Mouse (Mus musculus) bone marrow, adult 2 months (tissue): Measurements from ENCODE around the gene H2-Q4. TPM values are rescaled to one million over a fixed set of nuclear protein-coding genes. Genes with fewer than 3 reads are reported as not detected.
"Not testable (repeated sequence)": the region's sequence is repeated elsewhere in the genome, so short reads cannot be mapped to it uniquely, and the experiment has no call there.

Experiments used
- H3K27ac ChIP-seq: fragments of 200-500 bp; 2 replicates; pipeline ENCODE4 v1.5.1; 2012; ENCODE audit warnings: low read depth, mild to moderate bottlenecking, control low read depth, inconsistent platforms, low read length; ENCODE audit not compliant: control insufficient read depth, poor library complexity, insufficient read depth
- H3K4me1 ChIP-seq: fragments of 200-500 bp; 2 replicates; pipeline ENCODE4 v1.6.1; 2011; ENCODE audit warnings: low read length; ENCODE audit not compliant: control insufficient read depth, insufficient read depth
- H3K4me3 ChIP-seq: fragments of 200-500 bp; replicated peaks from 2 replicates; pipeline ENCODE3; 2011; ENCODE audit warnings: mild to moderate bottlenecking, low read depth, low read length, control low read depth; ENCODE audit not compliant: control insufficient read depth
- CTCF ChIP-seq: fragments of 200-500 bp; IDR thresholded peaks from 2 replicates; pipeline ENCODE4 v1.5.1; 2011; ENCODE audit warnings: low read length, control low read depth; ENCODE audit not compliant: control insufficient read depth, insufficient read depth
- POLR2A ChIP-seq: fragments of 200-500 bp; IDR thresholded peaks from 2 replicates; pipeline ENCODE4 v1.6.1; 2011; ENCODE audit warnings: low read depth, mild to moderate bottlenecking, control low read depth, low read length, borderline replicate concordance; ENCODE audit not compliant: control insufficient read depth
- WGBS: fragments of 180-500 bp; shearing (Covaris S2); methylation state at CpG from one replicate; pipeline ENCODE4 v1.1.7; 2018; 5-methylcytosine and 5-hydroxymethylcytosine counted together
- polyA plus RNA-seq: library from polyadenylated mRNA; stranded (reverse); fragments of >200 nt; gene quantifications from 2 replicates; pipeline ENCODE4 v1.2.4, GENCODE M21; 2011; ENCODE audit warnings: low replicate concordance; ENCODE audit not compliant: missing spikeins, insufficient read depth, insufficient read length

Gene H2-Q4
- polyA plus RNA-seq, 1 experiment, result 82.4 TPM

DNA sequence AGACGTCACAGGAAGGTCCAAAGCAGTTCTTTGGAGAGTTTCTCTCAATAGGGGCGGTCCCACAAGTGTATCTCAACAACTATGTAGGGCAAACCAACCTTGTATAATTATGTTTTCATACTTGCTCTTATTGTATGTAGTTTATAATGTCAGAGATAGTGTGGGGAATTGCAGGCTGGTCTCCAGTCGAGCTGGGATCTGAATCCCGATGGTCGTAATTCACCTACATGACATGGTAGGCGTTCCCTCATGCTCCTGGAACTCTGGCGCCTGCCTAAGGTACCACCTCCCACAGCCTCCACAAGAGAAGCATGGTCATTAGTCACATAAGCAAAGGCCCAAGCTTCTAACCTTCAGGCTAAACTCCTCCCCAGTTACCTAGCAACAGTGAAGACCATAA, 39.4 kb downstream of the H2-Q4 start:
- H3K4me1 ChIP-seq, result no peaks in the 10 kb centered on the region
- H3K27ac ChIP-seq, result no peak overlapping the region
- WGBS, result 75% methylated on average over 7 of the region's 7 CpGs

DNA sequence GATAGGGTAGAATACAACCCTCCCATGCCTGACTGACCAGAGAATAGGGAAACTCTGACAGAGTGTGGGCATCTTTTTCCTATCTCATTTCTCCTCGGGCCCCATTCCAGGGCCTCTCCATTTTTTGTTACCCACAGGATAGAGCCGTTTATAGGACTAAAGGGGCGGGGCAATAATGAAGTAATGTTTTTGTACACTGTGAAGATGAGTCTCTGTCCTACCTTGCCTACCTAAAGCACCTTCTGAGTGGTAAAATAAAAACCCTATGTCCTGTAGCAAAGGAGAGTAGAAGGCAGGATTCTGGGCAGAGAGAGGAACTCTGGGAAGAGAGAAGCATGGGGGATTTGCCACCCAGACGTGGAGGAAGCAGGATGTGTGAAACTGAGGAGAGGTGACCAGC, 40.1 kb downstream of the H2-Q4 start:
- WGBS, result 47% methylated on average over 4 of the region's 4 CpGs
- not testable (repeated sequence) for H3K4me1 ChIP-seq, H3K27ac ChIP-seq, H3K4me3 ChIP-seq

More for the DNA sequence above, 39.4 kb downstream of the H2-Q4 start:
- no peak for TF ChIP-seq CTCF
- no peak for TF ChIP-seq POLR2A
- no peak overlapping the region for H3K4me3 ChIP-seq

DNA sequence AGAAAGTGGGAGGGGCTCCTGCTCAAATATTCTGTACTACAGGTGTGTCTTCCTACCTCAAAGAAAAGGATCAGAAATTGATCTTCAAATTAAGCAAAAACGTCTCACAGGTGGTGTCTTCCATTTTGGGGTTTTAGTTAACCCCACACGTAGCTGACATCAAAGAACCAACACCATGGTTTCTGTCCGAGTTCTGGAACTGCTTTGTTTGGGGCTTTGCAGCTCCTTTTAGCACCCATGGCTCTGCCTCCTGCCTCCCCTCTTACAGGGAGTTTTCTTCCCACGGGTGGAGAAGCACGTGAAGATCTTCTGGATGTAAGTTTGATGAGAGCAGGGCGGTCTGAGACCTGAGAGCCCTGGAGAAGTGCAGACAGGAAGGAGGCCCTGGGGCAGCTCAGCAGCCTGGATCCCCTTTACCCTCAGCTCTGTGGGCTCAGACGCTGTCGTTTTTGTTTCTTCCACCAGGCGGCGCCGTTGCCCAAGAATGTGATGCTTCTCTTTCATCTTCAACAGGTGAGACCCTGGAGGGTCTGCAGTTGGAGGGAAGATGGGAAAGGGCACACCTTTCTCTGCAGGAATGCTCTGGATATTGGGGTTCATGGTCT, 40.9 kb downstream of the H2-Q4 start:
- 10% methylated on average over 11 of the region's 11 CpGs for WGBS
- H3K4me1 ChIP-seq, H3K27ac ChIP-seq, H3K4me3 ChIP-seq: not testable (repeated sequence)
- TF ChIP-seq CTCF, result peak; percentile 59

DNA sequence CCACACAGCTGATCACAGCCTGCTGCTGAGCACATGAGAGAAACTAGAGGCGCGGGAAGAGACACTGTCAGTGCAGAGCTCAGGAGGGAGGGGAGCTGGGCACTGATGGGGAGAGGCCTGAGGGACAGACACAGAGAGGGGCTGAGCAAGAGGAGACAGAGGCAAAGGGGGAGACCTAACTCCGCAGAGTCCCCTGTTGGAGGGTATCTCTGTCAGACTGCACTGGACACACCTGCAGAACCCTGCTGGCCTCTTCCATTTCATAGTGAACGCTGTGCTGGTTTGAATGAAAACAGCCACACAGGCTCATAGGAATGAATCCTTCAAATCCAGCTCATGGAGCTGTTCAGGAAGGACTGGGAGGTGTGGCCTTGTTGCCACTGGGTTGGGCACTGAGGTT, 41.9 kb downstream of the H2-Q4 start:
- not testable (repeated sequence) for H3K4me3 ChIP-seq, H3K27ac ChIP-seq, H3K4me1 ChIP-seq
- WGBS, result 83% methylated on average over 4 of the region's 4 CpGs

DNA sequence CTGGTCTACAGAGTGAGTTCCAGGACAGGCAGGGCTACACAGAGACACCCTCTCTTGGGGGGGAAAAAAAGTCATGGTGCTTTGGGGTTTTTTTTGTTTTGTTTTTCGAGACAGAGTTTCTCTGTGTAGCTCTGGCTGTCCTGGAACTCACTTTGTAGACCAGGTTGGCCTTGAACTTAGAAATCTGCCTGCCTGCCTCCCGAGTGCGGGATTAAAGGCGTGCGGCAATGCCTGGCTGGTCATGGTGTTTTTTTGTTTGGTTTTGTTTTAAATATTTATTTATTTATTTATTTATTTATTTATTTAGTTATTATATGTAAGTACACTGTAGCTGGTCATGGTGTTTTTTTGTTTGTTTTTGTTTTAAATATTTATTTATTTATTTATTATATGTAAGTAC, 42.9 kb downstream of the H2-Q4 start:
- not testable (repeated sequence) for H3K4me3 ChIP-seq, H3K4me1 ChIP-seq, H3K27ac ChIP-seq
- WGBS, result 85% methylated on average over 5 of the region's 5 CpGs

DNA sequence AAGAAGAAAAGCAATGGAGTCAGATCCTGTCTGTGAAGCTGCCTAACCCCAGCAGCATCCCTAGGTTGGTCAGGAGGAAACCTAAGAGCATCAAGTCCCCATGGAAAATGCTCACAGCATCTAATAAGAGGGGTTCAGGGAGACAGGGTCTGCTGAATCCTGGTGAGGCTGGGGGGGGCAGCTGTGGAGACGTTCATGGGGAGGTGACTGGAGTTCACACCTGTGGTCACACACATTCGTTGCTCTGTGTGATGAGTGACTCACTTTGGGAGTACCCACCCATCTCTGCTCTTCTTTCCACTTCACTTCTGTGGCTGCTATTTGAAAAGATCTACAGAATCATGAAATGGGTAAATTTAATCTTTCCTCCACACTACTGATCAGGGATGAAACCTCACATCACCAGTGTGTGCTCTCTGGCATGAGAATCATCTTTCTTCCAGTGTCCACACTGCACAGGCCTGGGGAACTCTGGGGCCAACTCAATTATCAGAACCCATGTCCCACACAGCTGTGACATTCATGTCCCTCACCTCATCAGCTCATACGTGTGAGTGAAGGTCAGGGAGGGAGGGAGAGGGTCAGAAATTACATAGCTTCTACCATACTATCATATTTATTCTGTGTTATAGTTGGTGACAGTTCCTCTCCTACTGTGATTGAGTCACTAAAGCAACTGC, 43.9 kb downstream of the H2-Q4 start:
- not testable (repeated sequence) for H3K27ac ChIP-seq, H3K4me3 ChIP-seq, H3K4me1 ChIP-seq
- 44% methylated on average over 3 of the region's 3 CpGs for WGBS

DNA sequence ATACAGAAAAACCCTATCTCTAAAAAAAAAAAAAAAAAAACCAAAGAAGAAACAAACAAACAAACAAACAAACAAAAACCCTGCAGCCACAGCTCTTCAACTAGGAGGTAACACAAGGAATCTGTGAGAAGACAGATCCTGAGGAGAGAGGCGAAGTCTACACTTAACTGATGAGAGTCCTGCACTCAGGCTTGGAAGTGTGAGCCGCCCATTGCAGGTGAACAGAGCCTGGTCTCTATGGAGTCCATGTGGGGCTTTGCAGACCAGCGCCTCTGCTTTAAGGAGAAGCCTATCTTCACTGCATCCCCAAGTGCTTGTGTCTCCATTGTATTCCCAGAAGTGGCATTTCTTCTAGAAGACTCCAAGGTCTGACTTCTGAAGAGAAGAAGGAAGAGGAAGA, 44.7 kb downstream of the H2-Q4 start:
- WGBS, result 68% methylated on average over 3 of the region's 3 CpGs

DNA sequence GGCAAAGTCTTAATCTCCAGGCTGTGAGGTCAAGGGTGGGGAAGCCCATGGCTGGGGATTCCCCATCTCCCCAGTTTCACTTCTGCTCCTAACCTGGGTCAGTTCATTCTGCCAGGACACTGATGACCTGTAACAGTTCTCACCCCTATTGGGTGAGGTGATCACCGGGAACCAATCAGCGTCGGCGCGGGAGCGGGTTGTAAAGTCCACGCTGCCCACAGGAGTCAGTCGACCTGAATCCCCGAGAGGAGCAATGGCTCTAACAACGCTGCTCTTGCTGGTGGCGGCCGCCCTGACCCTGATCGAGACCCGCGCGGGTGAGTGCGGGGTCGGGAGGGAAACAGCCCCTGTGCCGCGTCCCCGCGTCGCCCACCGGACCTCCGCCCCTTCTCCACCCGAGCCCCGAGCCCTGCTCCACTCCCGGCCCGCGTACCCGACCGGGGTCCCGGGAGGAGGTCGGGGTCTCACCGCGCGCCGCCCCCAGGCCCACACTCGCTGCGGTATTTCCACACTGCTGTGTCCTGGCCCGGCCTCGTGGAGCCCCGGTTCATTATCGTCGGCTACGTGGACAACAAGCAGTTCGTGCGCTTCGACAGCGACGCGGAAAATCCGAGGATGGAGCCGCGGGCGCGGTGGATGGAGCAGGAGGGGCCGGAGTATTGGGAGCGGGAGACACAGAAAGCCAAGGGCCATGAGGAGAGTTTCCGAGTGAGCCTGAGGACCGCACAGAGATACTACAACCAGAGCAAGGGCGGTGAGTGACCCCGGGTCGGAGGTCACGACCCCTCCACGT, 45.4 kb downstream of the H2-Q4 start, which contains the start of gene H2-Q6:
Gene H2-Q6 (plus strand): TSS at position 227 of the 793 bp plus-strand sequence.
- Histone ChIP-seq H3K27ac (peak within 1 kb of the TSS; percentile 69; the same call in 1 of the 2 replicates), H3K4me3 (peak within 1 kb of the TSS; percentile 70)
- under 1% methylated on average over 57 of the region's 66 CpGs for WGBS
- peak; percentile 77; the same call in 1 of the 2 replicates for TF ChIP-seq POLR2A
- H3K4me1 ChIP-seq, result not testable (repeated sequence)

More for the DNA sequence above, 44.7 kb downstream of the H2-Q4 start:
- H3K4me3 ChIP-seq, H3K4me1 ChIP-seq, H3K27ac ChIP-seq: not testable (repeated sequence)

DNA sequence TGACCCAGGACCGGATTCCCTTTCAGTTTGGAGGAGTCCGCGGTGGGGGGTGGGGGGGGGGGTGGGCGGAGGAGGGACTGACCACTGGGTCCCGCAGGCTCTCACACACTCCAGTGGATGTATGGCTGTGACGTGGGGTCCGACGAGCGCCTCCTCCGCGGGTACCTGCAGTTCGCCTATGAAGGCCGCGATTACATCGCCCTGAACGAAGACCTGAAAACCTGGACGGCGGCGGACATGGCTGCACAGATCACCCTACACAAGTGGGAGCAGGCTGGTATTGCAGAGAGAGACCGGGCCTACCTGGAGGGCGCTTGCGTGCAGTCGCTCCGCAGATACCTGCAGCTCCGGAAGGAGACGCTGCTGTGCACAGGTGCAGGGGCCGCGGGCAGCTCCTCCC, 46.1 kb downstream of the H2-Q4 start:
- WGBS, result 25% methylated on average over 28 of the region's 28 CpGs
- Histone ChIP-seq H3K27ac (peak overlapping the region; percentile 51; the same call in 1 of the 2 replicates), H3K4me3 (peak overlapping the region; percentile 65)
- not testable (repeated sequence) for H3K4me1 ChIP-seq

DNA sequence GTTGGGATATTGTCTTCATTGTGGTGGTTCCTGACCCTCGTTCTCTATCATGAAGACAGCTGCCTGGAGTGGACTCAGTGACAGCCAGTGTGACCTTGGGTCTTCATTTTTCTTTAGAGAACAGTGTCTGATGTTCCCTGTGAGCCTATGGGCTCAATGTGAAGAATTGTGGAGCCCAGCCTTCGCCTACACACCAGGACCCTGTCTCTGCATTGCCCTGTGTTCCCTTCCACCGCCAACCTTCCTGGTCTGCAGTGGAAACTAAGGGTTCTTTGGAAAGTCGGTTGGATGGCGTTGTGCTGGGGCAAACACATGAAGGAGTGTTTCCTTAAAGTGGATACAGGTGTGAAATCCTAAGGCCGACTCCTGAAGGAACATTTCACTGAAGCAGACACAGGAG, 49.5 kb downstream of the H2-Q4 start:
- not testable (repeated sequence) for H3K4me1 ChIP-seq, H3K27ac ChIP-seq
- 84% methylated on average over 6 of the region's 6 CpGs for WGBS

DNA sequence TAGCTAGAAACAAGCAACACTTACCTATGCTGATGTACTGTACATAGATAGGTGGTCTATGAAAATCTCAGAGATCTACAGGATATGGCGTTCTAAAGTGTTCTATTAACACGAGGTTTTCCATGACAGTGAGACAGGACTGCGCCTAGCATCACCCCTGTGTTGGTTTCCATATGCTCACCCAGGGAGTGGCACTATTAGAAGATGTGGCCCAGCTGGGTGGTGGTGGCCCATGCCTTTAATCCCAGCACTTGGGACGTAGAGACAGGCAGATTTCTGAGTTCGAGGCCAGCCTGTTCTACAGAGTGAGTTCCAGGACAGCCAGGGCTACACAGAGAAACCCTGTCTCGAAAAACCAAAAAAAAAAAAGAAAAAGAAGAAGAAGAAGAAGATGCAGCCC, 51.3 kb downstream of the H2-Q4 start:
- 78% methylated on average over 6 of the region's 6 CpGs for WGBS
- H3K4me1 ChIP-seq, H3K27ac ChIP-seq, H3K4me3 ChIP-seq: not testable (repeated sequence)

More for the DNA sequence above, 49.5 kb downstream of the H2-Q4 start:
- not testable (repeated sequence) for H3K4me3 ChIP-seq

DNA sequence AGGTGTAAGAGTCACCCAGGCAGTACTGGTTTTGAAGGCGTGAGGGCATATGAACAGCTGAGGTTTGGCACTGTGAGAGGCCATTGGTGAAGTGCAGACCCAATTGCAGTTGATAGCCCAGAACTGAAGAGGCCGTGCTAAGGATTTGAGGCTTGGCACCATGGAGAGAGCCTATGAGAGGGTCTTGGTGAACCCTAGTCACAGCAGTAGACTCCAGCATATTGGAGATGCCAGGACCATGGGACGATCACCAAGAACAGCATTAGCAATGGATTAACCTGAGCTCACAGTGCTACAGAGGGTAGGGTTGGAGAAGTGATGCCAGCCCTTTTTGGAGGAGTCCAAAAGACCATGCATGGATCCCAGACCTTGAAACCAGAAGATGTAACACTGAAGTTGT, 52.8 kb downstream of the H2-Q4 start:
- H3K27ac ChIP-seq, H3K4me3 ChIP-seq, H3K4me1 ChIP-seq: not testable (repeated sequence)
- 73% methylated on average over 3 of the region's 3 CpGs for WGBS
